Mouse (Mus musculus): ENCODE measurements around the gene 9530077C05Rik.

DNA sequence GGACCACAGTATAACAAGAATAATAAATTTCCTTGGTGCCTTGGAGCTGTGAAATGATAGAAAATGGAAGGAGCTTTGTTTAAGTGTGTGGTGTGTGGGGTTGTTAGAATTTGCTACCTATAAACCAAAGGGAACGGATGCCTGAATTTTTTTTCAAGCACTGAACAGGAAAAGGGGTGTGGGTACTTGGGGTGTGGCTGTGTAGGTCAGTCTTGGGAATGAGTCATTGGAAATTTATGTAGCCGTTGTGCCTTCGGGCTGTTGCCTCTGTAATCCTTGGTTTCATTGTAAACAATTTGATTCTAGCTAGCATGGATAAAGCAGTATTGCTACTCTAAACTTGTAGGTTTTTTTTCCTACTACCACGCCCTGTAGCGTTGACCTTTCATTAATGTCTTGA, 20.9 kb upstream of the 9530077C05Rik start:
- TF ChIP-seq POLR2A (IDR thresholded peaks at IDR 0.05; ENCODE audit: extremely low read depth, insufficient read depth, low read length), result no peak
- no peak for TF ChIP-seq CTCF (IDR thresholded peaks at IDR 0.05; ENCODE audit: low read depth, low read length)
